Mouse (Mus musculus) E14TG2a.4 (cell line): ENCODE measurements around the gene Taf1.
A peak's percentile ranks its signal among the peaks of the same experiment; 100 is the strongest.

Experiments used
- H3K27me3 ChIP-seq: 2 replicates; pipeline ENCODE4 v1.6.1; 2014; ENCODE audit warnings: low read length, control low read depth; ENCODE audit not compliant: insufficient read depth
- H3K36me3 ChIP-seq: 2 replicates; pipeline ENCODE4 v1.6.1; 2014; ENCODE audit warnings: low read length, control low read depth; ENCODE audit not compliant: insufficient read depth
- H3K4me1 ChIP-seq: replicated peaks from 2 replicates; pipeline ENCODE4 v1.6.1; 2014; ENCODE audit warnings: low read depth, low read length, control low read depth
- H3K4me3 ChIP-seq: replicated peaks from 2 replicates; pipeline ENCODE4 v1.5.1; 2014; ENCODE audit warnings: mild to moderate bottlenecking, low read length
- H3K9me3 ChIP-seq: 2 replicates; pipeline ENCODE4 v1.6.1; 2014; ENCODE audit warnings: low read length, control low read depth
- CTCF ChIP-seq: conservative IDR thresholded peaks from 2 replicates; pipeline ENCODE4 v1.5.1; 2014; ENCODE audit warnings: low read length
- NANOG ChIP-seq: IDR thresholded peaks from 2 replicates; pipeline ENCODE4 v1.6.1; 2014; ENCODE audit warnings: borderline replicate concordance, low read length, mixed read lengths
- POU5F1 ChIP-seq: IDR thresholded peaks from 2 replicates; pipeline ENCODE4 v1.6.1; 2014; ENCODE audit warnings: low read length, borderline replicate concordance

Gene Taf1

GRCm38 (mm10) chrX:101641161-101641530 is 108.6 kb downstream of the Taf1 start:
- Histone ChIP-seq H3K4me1 (peaks cover 47% of the 10 kb centered on the region), H3K4me3 (peak overlapping the region; percentile 87), H3K27me3 (no peaks in the 10 kb centered on the region; the same call in 1 of the 2 replicates), H3K9me3 (no peaks in the 10 kb centered on the region), H3K36me3 (peaks cover 19% of the 10 kb centered on the region)
- TF ChIP-seq CTCF, result no peak
- TF ChIP-seq POU5F1, result no peak
- no peak for TF ChIP-seq NANOG

GRCm38 (mm10) chrX:101642091-101642490 is 109.6 kb downstream of the Taf1 start:
- peak overlapping the region; percentile 87 for H3K4me3 ChIP-seq
- peaks cover 25% of the 10 kb centered on the region for H3K36me3 ChIP-seq
- peaks cover 49% of the 10 kb centered on the region for H3K4me1 ChIP-seq
- TF ChIP-seq POU5F1, result no peak
- TF ChIP-seq NANOG, result no peak
- no peak for TF ChIP-seq CTCF
- H3K27me3 ChIP-seq, result no peaks in the 10 kb centered on the region; the same call in 1 of the 2 replicates
- no peaks in the 10 kb centered on the region for H3K9me3 ChIP-seq

DNA sequence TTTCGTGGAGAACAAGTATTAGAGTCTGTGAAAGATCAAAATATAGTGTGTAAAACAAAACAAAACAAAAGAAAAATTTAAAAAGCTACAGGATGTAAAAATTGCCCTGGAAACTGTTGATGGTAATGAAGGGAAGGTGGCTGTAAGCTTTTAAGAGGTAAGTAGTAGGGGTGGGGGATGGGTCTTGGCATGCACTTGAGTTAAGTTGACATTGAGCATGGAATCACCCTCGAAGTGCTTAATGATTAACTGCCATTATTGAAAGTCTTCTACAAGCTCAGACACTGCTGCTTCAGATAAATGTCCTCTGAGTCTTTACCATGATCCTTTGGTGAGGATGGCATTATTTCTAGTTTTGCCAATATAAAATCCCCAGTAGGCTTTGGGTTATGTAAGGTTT is 112.8 kb downstream of the Taf1 start:
- no peaks in the 10 kb centered on the region for H3K27me3 ChIP-seq
- TF ChIP-seq NANOG (no peak), CTCF (no peak), POU5F1 (no peak)
- peaks cover 47% of the 10 kb centered on the region for H3K36me3 ChIP-seq
- H3K4me3 ChIP-seq, result no peak overlapping the region
- H3K9me3 ChIP-seq, result no peaks in the 10 kb centered on the region
- peaks cover 42% of the 10 kb centered on the region for H3K4me1 ChIP-seq

DNA sequence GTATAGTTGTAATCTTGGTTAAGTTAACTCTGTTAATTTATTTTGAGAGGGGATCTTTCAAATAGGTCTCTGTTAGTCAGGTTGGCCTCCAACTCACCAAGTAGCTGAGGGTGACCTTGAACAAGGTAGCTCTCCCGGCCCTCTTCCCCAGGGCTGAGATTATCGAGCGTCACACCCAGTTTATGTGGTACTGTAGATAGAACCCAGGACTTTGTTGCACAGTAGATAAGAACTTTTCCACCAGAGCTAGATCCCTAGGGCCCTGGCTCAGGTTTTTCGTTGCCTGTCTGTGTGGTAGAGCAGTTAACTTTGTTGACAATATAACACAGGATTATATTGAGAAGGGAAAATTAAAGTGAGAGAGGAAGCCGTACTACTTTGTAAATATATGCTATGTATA is 114.1 kb downstream of the Taf1 start:
- peaks cover 60% of the 10 kb centered on the region for H3K36me3 ChIP-seq
- H3K4me3 ChIP-seq, result no peak overlapping the region
- peaks cover 52% of the 10 kb centered on the region for H3K4me1 ChIP-seq
- TF ChIP-seq POU5F1, result no peak
- H3K9me3 ChIP-seq, result no peaks in the 10 kb centered on the region
- H3K27me3 ChIP-seq, result no peaks in the 10 kb centered on the region
